Mouse (Mus musculus): ENCODE data around the gene Fgf15. TPM values are rescaled to one million over a fixed set of nuclear protein-coding genes. Genes with fewer than 3 reads are reported as not detected.

Gene Fgf15
- total and polyA plus RNA-seq, 3 experiments, result not detected

GRCm38 (mm10) chr7:144914948-144915750 lies 18.8 kb downstream of the Fgf15 start, which contains the start of gene LTO1 (continued):
- TF ChIP-seq HCFC1 (IDR thresholded peaks at IDR 0.05; ENCODE audit: low read depth, low read length) (peak; percentile 92), GABPA (IDR thresholded peaks at IDR 0.05; ENCODE audit: insufficient replicate concordance, low read depth, low read length) (no peak; the same call in 1 of the 2 replicates), USF2 (conservative IDR thresholded peaks at IDR 0.05; ENCODE audit: low read depth, low read length) (no peak), ZMIZ1 (IDR thresholded peaks at IDR 0.05; ENCODE audit: low read depth, low read length) (peak; percentile 54), ZNF384 (IDR thresholded peaks at IDR 0.05; ENCODE audit: low read depth, low read length) (peak; percentile 96), SIN3A (IDR thresholded peaks at IDR 0.05; ENCODE audit: low read length) (peak; percentile 97), POLR2A (IDR thresholded peaks at IDR 0.05; ENCODE audit: low read depth, low read length) (peak; percentile 73; the same call in 1 of the 2 replicates), JUND (conservative IDR thresholded peaks at IDR 0.05; ENCODE audit: low read depth, low read length) (no peak)

DNA sequence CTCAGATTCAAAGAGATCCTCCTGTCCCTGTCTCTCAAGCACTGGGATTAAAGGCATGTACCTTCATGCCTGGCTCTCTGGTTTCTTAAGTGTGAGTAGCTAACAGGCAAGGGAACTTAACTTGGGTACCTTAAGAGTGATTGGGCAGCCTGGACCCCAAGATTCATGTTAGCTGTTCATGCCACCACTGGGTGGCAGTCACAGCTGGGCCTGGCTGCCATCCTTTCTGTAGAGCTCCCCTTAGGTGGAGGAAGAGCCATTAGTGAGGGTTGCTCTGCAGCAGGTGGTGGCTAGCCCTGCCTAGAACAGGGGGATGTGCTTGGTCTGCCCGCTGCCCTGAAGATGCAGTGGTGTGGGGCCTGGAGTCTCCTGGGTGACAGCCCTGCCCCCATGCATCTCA lies 22.5 kb downstream of the Fgf15 start:
- in situ Hi-C loops (cut with MboI; ENCODE audit: low pct_ligation_motif_present, low pct_unique_long_range_greater_than_20kb, low sequenced_read_pairs), result no loop called here
- TF ChIP-seq CTCF (conservative IDR thresholded peaks at IDR 0.05 in 1 of 2, IDR thresholded peaks at IDR 0.05 in 1 of 2; ENCODE audit: low read depth in 2 of 2, low read length in 2 of 2) (peak in 1 of 2 experiments; percentile 22; a peak in 2 of 4 replicates), ELF1 (IDR thresholded peaks at IDR 0.05; ENCODE audit: low read depth, low read length) (no peak)
- H3K9me3 ChIP-seq (replicated peaks; ENCODE audit: low read length), result no peaks in the 10 kb centered on the region
- H3K4me2 ChIP-seq (ENCODE audit: insufficient read depth, low read depth, poor library complexity, severe bottlenecking), result no peak overlapping the region
- H3K9ac ChIP-seq (ENCODE audit: insufficient read depth, low read depth), result no peak overlapping the region
- no peak overlapping the region for H3K4me3 ChIP-seq (replicated peaks in 1 of 3; ENCODE audit: low read depth in 2 of 3, low read length in 2 of 3, poor library complexity in 1 of 3)
- peaks cover 40 to 65% of the 10 kb centered on the region in 2 experiments for H3K36me3 ChIP-seq (replicated peaks in 1 of 2; ENCODE audit: control insufficient read depth in 1 of 2, insufficient read depth in 1 of 2, low read length in 1 of 2)
- DNase-seq (ENCODE audit: extremely low read depth), result no peak
- H3K79me2 ChIP-seq (replicated peaks; ENCODE audit: control insufficient read depth, extremely low read depth, insufficient read depth, poor library complexity, severe bottlenecking), result no peaks in the 10 kb centered on the region
- peaks cover 5 to 12% of the 10 kb centered on the region in 2 experiments; a peak in 2 of 4 replicates for H3K4me1 ChIP-seq (ENCODE audit: control insufficient read depth in 1 of 2, insufficient read depth in 2 of 2)
- H3K27ac ChIP-seq (ENCODE audit: insufficient read depth, low read depth), result no peak overlapping the region
- dilution Hi-C loops (cut with MboI; ENCODE audit: extremely low pct_ligation_motif_present, extremely low pct_unique_long_range_greater_than_20kb, low sequenced_read_pairs), result no loop called here
- peaks cover under 1% of the 10 kb centered on the region for H3K27me3 ChIP-seq (replicated peaks)

GRCm38 (mm10) chr7:144927591-144927990 lies 31.3 kb downstream of the Fgf15 start:
- H3K4me1 ChIP-seq (ENCODE audit: control insufficient read depth in 1 of 2, insufficient read depth in 2 of 2), result peaks cover 2 to 9% of the 10 kb centered on the region in 2 experiments; a peak in 3 of 4 replicates
- H3K9me3 ChIP-seq (replicated peaks; ENCODE audit: low read length), result no peaks in the 10 kb centered on the region
- dilution Hi-C loops (cut with MboI; ENCODE audit: extremely low pct_ligation_motif_present, extremely low pct_unique_long_range_greater_than_20kb, low sequenced_read_pairs), result no loop called here
- H3K27ac ChIP-seq (ENCODE audit: insufficient read depth, low read depth), result no peak overlapping the region
- TF ChIP-seq MXI1 (IDR thresholded peaks at IDR 0.05; ENCODE audit: low read depth, low read length) (no peak), ZKSCAN1 (IDR thresholded peaks at IDR 0.05; ENCODE audit: borderline replicate concordance, low read depth, low read length) (no peak), TBP (conservative IDR thresholded peaks at IDR 0.05; ENCODE audit: low read depth, low read length) (no peak), CHD2 (IDR thresholded peaks at IDR 0.05; ENCODE audit: low read length) (no peak), ZC3H11A (IDR thresholded peaks at IDR 0.05; ENCODE audit: low read depth, low read length) (no peak), CTCF (conservative IDR thresholded peaks at IDR 0.05 in 1 of 2, IDR thresholded peaks at IDR 0.05 in 1 of 2; ENCODE audit: low read depth in 2 of 2, low read length in 2 of 2) (no peak), BHLHE40 (IDR thresholded peaks at IDR 0.05; ENCODE audit: low read depth, low read length) (no peak), SMC3 (IDR thresholded peaks at IDR 0.05; ENCODE audit: low read depth, low read length) (no peak)
- in situ Hi-C loops (cut with MboI; ENCODE audit: low pct_ligation_motif_present, low pct_unique_long_range_greater_than_20kb, low sequenced_read_pairs), result no loop called here
- DNase-seq (ENCODE audit: extremely low read depth), result no peak
- no peaks in the 10 kb centered on the region for H3K27me3 ChIP-seq (replicated peaks)
- no peaks in the 10 kb centered on the region for H3K79me2 ChIP-seq (replicated peaks; ENCODE audit: control insufficient read depth, extremely low read depth, insufficient read depth, poor library complexity, severe bottlenecking)
- H3K4me3 ChIP-seq (replicated peaks in 1 of 3; ENCODE audit: low read depth in 2 of 3, low read length in 2 of 3, poor library complexity in 1 of 3), result no peak overlapping the region
- H3K36me3 ChIP-seq (replicated peaks in 1 of 2; ENCODE audit: control insufficient read depth in 1 of 2, insufficient read depth in 1 of 2, low read length in 1 of 2), result peaks cover 0 to 57% of the 10 kb centered on the region in 2 experiments
- H3K9ac ChIP-seq (ENCODE audit: insufficient read depth, low read depth), result no peak overlapping the region
- H3K4me2 ChIP-seq (ENCODE audit: insufficient read depth, low read depth, poor library complexity, severe bottlenecking), result no peak overlapping the region

All from CH12.LX (cell line).